Mouse (Mus musculus) lung, postnatal 0 days (tissue): ENCODE measurements around the gene Nabp2.

Experiments
- CTCF ChIP-seq: IDR thresholded peaks from 2 replicates; pipeline ENCODE4 v1.5.1; 2016; ENCODE audit warnings: antibody characterized with exemption, mild to moderate bottlenecking
- EP300 ChIP-seq: IDR thresholded peaks from 2 replicates; pipeline ENCODE4 v1.6.1; 2016; ENCODE audit warnings: antibody characterized with exemption, mild to moderate bottlenecking, control low read depth

DNA sequence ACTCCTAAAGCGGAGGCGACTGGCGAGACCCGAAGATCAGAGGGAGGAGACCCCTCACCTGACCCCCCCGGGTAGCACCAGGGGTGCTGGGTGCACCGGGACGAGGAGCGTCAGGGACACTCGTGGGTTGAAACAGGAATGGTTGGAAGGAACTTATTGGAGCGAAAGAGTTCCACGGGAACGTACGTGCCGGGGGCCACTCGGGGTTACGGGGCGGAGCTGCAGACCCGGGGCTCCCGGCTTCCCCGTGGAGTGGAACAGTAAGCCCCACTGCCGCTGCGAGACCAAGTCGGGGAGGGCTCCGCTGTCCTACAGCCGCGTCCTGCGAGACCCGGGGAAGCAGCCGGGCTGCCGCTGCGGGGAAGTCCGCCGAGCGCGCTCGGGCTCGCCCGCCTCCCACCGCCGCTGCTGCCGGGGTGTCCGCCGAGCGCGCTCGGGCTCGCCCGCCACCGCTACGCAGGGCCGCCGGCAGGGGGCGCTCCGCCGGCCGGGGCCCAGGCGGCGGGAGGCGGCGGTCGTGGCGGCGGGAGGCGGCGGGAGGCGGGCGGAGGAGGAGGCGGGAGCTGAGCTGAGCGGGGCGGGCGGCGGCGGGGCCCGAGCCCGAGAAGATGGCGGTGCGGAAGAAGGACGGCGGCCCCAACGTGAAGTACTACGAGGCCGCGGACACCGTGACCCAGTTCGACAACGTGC lies 47.6 kb upstream of the Nabp2 start, which contains the start of gene Smarcc2:
- TF ChIP-seq CTCF (peak; percentile 50), EP300 (no peak)
